Mouse (Mus musculus) frontal cortex, adult 2 months (tissue): ENCODE measurements at regions not wholly inside any gene's neighbourhood (a gene's known extent, or its start where the extent isn't known, plus 50 kb on each side); places are given as distances from the start of the nearest gene placed in this dataset.

ENCODE experiments used
- DNase-seq, 2 experiments: peaks; one replicate each; pipeline ENCODE4 v3.0.0; 2022; ENCODE audit warnings: low spot score in 1 of 2; ENCODE audit errors: extremely low spot score in 1 of 2

DNA sequence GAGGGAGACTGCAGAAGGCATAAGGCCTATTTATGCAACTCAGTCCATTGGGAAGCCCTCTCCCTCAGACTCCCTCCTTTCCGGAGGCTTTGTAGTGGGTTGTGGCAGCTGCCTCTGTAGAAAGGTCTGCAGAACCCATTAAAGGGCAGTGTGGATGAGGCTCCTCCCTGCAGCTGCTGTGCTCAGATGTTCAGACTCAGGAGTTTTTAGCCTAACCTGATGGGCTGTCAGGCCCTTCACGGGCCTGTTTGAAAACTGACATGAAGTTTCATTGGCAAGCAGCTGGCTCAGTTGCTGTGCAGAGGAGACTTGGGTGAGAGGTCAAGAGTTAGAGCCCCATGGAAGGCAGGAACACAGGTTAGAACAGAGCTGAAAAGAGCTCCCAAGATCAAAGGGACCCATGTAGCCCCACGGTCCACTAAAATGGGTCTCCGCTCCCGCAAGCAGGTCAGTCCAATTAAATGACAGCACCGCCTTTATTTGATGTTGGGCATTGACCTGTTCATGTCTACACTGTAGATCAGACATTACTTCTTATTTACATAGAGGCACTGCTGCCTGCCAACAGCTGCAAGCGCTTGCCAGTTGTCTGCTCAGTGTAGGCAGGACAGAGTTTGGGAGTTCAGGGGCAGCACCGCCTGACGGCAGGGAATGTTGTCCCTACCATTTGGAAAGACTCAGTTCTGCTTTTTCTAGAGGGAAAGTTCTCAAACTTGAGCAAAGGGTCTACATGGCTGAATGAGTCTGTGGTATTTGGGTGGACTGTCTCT, 53.8 kb upstream of the Usp46 start:
- DNase-seq = no peak

DNA sequence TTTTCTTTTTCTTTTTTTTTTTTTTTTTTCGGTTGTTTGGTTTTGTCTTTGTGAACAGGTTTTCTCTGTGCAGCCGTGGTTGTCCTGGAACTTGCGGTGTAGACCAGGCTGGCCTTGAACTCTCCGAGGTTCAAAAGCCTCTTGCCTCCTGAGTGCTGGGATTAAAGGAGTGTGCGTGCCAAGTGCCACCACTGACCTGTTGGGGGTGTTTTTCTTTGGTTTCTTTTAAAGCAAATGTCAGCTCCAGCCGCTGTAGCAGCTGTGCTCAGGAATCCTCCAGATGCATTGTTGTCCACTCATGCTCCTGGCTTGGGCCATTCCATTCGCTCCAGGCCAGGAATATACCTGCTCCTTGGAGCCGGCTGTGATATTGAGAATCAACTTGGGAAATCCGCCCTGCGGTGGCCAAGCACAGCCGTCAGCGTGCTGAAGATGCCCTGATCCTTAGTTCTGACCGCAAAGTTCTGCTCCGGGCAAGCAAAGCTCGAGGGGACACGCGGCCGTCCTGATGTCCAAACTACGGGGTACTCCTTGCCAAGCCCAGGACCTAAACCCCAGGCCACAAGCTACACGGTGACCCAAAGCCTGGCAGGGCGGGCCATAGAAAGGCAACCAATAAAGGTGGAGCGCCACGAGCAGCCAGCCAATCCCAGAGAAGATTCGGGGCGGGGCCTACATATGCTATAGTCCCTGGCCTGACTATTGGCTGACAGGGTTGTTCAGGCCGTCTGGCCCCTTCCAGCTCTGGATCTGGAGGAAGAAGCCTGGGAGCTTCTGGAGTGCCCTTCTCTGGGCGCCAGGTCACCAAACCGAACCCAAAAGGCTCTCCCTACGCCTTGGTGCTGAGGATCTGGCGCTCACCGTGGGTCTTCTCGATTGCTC, 58.0 kb upstream of the Usp46 start:
- DNase-seq = peak; percentile 40 to 47

DNA sequence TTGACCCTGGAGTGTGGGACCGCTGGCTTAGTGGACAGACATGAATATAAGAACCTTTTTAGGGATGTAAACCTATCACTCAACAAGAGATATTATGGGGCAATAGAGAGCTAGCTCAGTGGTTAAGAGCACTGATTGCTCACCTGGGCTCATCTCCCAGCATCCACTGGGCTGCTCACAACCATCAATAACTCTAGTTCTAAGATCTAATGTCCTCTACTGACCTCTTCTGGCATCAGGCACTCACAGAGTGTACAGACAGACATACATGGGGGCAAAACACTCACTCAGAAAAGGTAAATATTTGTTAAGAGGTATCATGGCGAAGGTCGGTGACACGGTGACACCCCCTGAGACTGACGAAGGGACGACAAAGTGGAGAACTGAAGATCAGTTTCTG, 59.3 kb upstream of the Usp46 start:
- DNase-seq = no peak

DNA sequence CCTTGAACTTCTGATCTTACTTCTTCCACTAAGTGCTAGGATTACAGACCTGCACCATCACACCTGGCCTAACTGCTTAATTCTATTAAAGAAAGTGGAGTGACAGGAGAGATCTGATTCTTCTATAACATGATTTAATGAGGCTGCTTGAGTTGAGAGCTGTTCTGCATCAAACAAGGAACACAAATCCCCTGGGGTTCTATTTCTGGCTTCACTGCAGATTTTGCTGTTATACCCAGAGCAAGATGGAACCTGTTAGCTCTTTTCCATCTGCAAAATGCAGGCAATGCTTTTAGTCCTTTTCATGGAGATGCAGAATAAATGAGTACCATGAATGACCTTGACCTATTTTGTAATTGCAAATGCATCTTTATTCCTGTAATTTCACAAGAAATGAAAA, 61.4 kb upstream of the Usp46 start:
- no peak for DNase-seq

DNA sequence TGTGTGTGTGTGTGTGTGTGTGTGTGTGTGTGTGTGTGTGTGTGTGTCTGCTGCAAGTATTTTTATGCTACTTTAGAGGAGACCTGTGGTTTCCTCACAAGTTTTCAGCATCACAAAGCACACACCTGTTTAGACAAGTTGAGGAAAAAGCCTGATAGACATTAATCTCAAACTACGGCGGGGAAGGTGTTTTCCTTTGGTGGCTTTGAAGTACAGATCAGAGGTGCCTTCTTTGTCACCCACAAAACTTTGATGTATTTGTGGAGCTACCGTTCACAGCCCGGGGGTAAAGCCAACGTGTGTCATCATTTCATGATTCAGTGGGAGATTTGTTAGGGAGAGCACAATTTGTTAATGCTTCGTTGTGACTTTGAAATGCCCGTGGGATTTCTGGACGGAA, 62.4 kb upstream of the Rasl11b start:
- DNase-seq = no peak

DNA sequence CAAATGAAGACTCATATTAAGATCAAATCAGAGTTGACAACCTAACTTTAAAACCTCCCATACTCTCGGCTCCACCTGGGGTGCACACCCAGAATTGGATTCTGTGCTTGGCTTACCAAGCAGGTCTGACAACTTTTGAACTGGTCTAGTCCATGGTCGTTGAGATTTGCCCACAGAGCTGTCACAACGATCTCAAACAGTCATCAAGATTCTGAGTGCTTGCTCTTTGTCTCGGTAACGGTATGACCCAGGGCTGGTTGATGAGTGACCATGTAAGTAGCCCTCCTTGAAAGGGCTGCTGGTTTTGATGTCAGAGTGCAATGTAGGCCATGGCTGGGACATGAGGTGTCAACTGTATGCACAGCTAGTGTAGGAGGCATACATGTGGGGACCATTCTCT, 58.7 kb upstream of the Rasl11b start:
- DNase-seq = no peak

DNA sequence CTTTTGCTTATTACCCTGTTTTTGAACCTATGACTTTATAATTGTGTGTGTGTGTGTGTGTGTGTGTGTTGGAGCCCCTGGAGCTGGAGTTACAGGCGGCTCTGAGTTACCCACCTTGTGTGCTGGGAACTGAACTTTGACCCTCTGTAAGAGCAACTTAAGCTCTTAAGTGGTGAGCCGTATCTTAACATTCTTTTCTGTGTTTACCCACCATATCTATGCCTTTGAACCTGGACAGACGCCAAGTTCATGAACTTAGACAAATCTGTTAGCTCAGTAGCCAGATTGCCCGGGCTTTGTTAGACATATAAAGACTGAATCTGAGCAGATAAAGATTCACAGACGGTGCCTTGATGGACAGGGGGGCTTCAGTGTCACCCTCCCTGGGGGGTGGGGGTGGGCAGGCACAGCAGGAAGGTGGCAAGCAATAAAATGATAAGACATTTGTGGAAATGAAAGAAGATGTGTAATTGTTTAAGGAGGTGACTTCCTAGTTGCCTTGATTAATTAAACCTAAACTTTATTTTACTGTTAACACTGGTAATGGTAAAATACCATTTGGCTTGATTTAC, 58.1 kb upstream of the Rasl11b start:
- DNase-seq = no peak

- no peak for DNase-seq
These were observed 51.1 kb upstream of the Rasl11b start for GRCm38 (mm10) chr5:74143994-74144393.

- DNase-seq = no peak
These were observed 50.3 kb upstream of the Rasl11b start for GRCm38 (mm10) chr5:74144765-74145164.
